Mouse (Mus musculus) lung, adult 2 months (tissue): ENCODE data around the gene Rnasel.

Experiments used
- CTCF ChIP-seq: fragments of 200-500 bp; IDR thresholded peaks from 2 replicates; pipeline ENCODE4 v1.5.1; 2011; ENCODE audit warnings: mild to moderate bottlenecking, low read length, control low read depth; ENCODE audit not compliant: insufficient read depth
- POLR2A ChIP-seq: fragments of 200-500 bp; IDR thresholded peaks from 2 replicates; pipeline ENCODE4 v1.6.1; 2011; ENCODE audit warnings: low read depth, mild to moderate bottlenecking, control low read depth, low read length, borderline replicate concordance; ENCODE audit errors: extremely low read depth

DNA sequence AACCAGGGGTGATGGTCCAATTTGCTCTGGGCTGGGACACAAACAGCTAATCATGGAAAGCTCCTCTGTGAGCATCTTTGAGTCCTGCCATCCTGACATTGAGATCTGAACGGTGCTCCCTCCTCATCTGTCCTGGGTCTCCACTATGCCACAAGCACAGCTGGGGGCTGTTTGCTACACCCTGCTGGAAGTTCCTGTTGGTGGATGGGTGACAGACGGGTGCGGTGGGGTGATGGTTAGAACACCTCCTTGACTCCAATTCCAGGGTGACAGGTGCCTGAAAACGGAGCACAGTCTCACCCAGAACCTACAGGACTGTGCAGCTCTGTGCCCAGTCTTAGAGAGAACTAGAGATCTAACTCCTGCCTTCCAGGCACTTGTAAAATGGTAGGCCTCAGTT is 14.4 kb upstream of the Rnasel start:
- TF ChIP-seq POLR2A (no peak), CTCF (no peak)
